Mouse (Mus musculus): ENCODE data around the gene Hoxd9. TPM values are rescaled to one million over a fixed set of nuclear protein-coding genes. Genes with fewer than 3 reads are reported as not detected.

The Hoxd9 gene
- total RNA-seq, 4 experiments from 2014 or later = 0.22 to 0.49 (median 0.48) TPM

- DNase-seq (ENCODE audit: low spot score) = no peak
Measured at GRCm38 (mm10) chr2:74749337-74750121, 52.0 kb downstream of the Hoxd9 start.

Small RNAs within 50 kb of the gene (microRNA-seq; reads per million reads assigned to microRNA genes)
- gene Gm44463 (not detected), gene Mir10b (962 reads per million, percentile 82 among the genes with 10 or more reads in this experiment)

Other genes starting within 250 kb of the Hoxd9 start
- gene Lnpk, start 118.3 kb upstream of the Hoxd9 start, total RNA-seq (2022) = 10 to 100 TPM; 18.7 to 23.7 (median 22.6) TPM
- gene Evx2, start 38.2 kb upstream of the Hoxd9 start, total RNA-seq (2022) = not detected
- not detected for gene Hoxd13, start 29.4 kb upstream of the Hoxd9 start, total RNA-seq (2022)
- gene Hoxd12, start 22.7 kb upstream of the Hoxd9 start, total RNA-seq (2022) = not detected
- gene Hoxd11, start 18.2 kb upstream of the Hoxd9 start, total RNA-seq (2022) = not detected
- gene Hoxd10, start 5.8 kb upstream of the Hoxd9 start, total RNA-seq (2022) = under 1 TPM in 1 of 4 experiments, not detected in 3; 0.12 TPM
- 1 to 10 TPM in 1 of 4 experiments, under 1 TPM in 3; 0.53 to 1.5 (median 0.76) TPM for gene Hoxd8, start 6.9 kb downstream of the Hoxd9 start, total RNA-seq (2022)
- gene Hoxd3, start 14.2 kb downstream of the Hoxd9 start, total RNA-seq (2022) = under 1 TPM in 1 of 4 experiments, not detected in 3; 0.16 TPM
- under 1 TPM; 0.32 to 0.79 (median 0.38) TPM for gene Hoxd4, start 14.2 kb downstream of the Hoxd9 start, total RNA-seq (2022)
- gene Gm28230, start 29.0 kb downstream of the Hoxd9 start, total RNA-seq (2022) = not detected
- gene Hoxd1, start 65.3 kb downstream of the Hoxd9 start, total RNA-seq (2022) = not detected
- gene Mtx2, start 128.1 kb downstream of the Hoxd9 start, total RNA-seq (2022) = 100 to 1,000 TPM; 111 to 125 (median 119) TPM

Data from heart, adult 8-10 months (tissue).